Mouse (Mus musculus): ENCODE data around the gene Akap7. TPM values are rescaled to one million over a fixed set of nuclear protein-coding genes. Genes with fewer than 3 reads are reported as not detected.

Akap7 gene
- 31.9 and 34.2 TPM in 2 replicates for polyA plus RNA-seq (2015; fragmentation: Nextera tagmentation; extraction: Ambion mirVana)

GRCm38 (mm10) chr10:25307770-25308169 is at the start of gene Akap7:
TSS of gene Akap7 (minus strand) at chr10:25307870.

Other genes with a start within 250 kb of the Akap7 start
- gene Epb41l2, start 51.9 kb upstream of the Akap7 start, polyA plus RNA-seq (2015; fragmentation: Nextera tagmentation; extraction: Ambion mirVana) = 14.7 and 18.9 TPM in 2 replicates
- not detected in 2 replicates for gene Smlr1, start 228.4 kb upstream of the Akap7 start, polyA plus RNA-seq (2015; fragmentation: Nextera tagmentation; extraction: Ambion mirVana)

All from spleen, postnatal 0 days (tissue).